Mouse (Mus musculus) intestine, postnatal 0 days (tissue): ENCODE measurements around the gene Mmp27. TPM values are rescaled to one million over a fixed set of nuclear protein-coding genes. Genes with fewer than 3 reads are reported as not detected.

Experiments used
- ATAC-seq: fragments of 200-750 bp; cut with Nextera tagmentation; 2 replicates; pipeline ENCODE4 v1.8.0; 2017; ENCODE audit warnings: mild to moderate bottlenecking, moderate TSS enrichment, moderate library complexity
- H3K27ac ChIP-seq: fragments of 300-500 bp; sonication (generic); 2 replicates; pipeline ENCODE4 v1.5.1; 2014; ENCODE audit warnings: mild to moderate bottlenecking, low read depth, low read length, moderate library complexity
- H3K27me3 ChIP-seq: fragments of 300-500 bp; sonication (generic); replicated peaks from 2 replicates; pipeline ENCODE4 v1.6.1; 2014; ENCODE audit warnings: low read length, mixed read lengths; ENCODE audit not compliant: control insufficient read depth, insufficient read depth
- H3K36me3 ChIP-seq: fragments of 300-500 bp; sonication (generic); 2 replicates; pipeline ENCODE4 v1.6.1; 2014; ENCODE audit warnings: mild to moderate bottlenecking, moderate library complexity; ENCODE audit not compliant: control insufficient read depth, insufficient read depth
- H3K4me1 ChIP-seq: fragments of 300-500 bp; sonication (generic); replicated peaks from 2 replicates; pipeline ENCODE4 v1.6.1; 2014; ENCODE audit warnings: antibody characterized with exemption, low read length, mixed read lengths; ENCODE audit not compliant: control insufficient read depth, insufficient read depth
- H3K4me2 ChIP-seq: fragments of 300-500 bp; sonication (generic); replicated peaks from 2 replicates; pipeline ENCODE4 v1.6.1; 2014; ENCODE audit warnings: low read depth, mild to moderate bottlenecking, moderate library complexity
- H3K4me3 ChIP-seq: fragments of 300-500 bp; sonication (generic); 2 replicates; pipeline ENCODE4 v1.5.1; 2014; ENCODE audit warnings: low read depth, low read length
- H3K9ac ChIP-seq: fragments of 300-500 bp; sonication (generic); 2 replicates; pipeline ENCODE4 v1.6.1; 2014; ENCODE audit warnings: mild to moderate bottlenecking, low read depth, low read length
- H3K9me3 ChIP-seq: fragments of 300-500 bp; sonication (generic); 2 replicates; pipeline ENCODE4 v1.6.1; 2016; ENCODE audit warnings: mixed run types; ENCODE audit not compliant: control insufficient read depth
- CTCF ChIP-seq: sonication (generic); IDR thresholded peaks from 2 replicates; pipeline ENCODE4 v1.5.1; 2016; ENCODE audit warnings: low read depth, mild to moderate bottlenecking, control low read depth, antibody characterized with exemption, moderate library complexity
- WGBS: fragments of 180-500 bp; shearing (Covaris S2); extraction: QIAGEN DNeasy Blood & Tissue Kit; methylation state at CpG from one replicate; pipeline ENCODE4 v1.1.7; 2014; 5-methylcytosine and 5-hydroxymethylcytosine counted together
- polyA plus RNA-seq: library from polyadenylated mRNA; unstranded; fragments of >200 nt; fragmentation: Nextera tagmentation; extraction: Ambion mirVana; gene quantifications from 2 replicates; pipeline ENCODE4 v1.2.1, GENCODE M21; 2015

Mmp27 gene
- polyA plus RNA-seq, 1 experiment from 2014 or later = 0.26 TPM

- Histone ChIP-seq H3K9me3 (no peaks in the 10 kb centered on the region), H3K4me3 (no peak overlapping the region), H3K4me1 (no peaks in the 10 kb centered on the region), H3K9ac (no peak overlapping the region), H3K27me3 (no peaks in the 10 kb centered on the region), H3K27ac (no peak overlapping the region), H3K36me3 (no peaks in the 10 kb centered on the region), H3K4me2 (no peak overlapping the region)
- 88% methylated on average over 3 of the region's 3 CpGs for WGBS
- ATAC-seq = no peak
- no peak for TF ChIP-seq CTCF
Observed at GRCm38 (mm10) chr9:7593272-7593812, 22.1 kb downstream of the Mmp27 start.

- peak; percentile 99 for TF ChIP-seq CTCF
- peak; percentile 99 for ATAC-seq
- Histone ChIP-seq H3K27me3 (no peaks in the 10 kb centered on the region), H3K9me3 (no peaks in the 10 kb centered on the region), H3K27ac (no peak overlapping the region), H3K4me2 (peak overlapping the region; percentile 56), H3K4me1 (no peaks in the 10 kb centered on the region), H3K4me3 (peak overlapping the region; percentile 24), H3K36me3 (no peaks in the 10 kb centered on the region), H3K9ac (no peak overlapping the region)
- 4% methylated on average over 6 of the region's 6 CpGs for WGBS
Observed at GRCm38 (mm10) chr9:7594816-7595540, 23.8 kb downstream of the Mmp27 start.

DNA sequence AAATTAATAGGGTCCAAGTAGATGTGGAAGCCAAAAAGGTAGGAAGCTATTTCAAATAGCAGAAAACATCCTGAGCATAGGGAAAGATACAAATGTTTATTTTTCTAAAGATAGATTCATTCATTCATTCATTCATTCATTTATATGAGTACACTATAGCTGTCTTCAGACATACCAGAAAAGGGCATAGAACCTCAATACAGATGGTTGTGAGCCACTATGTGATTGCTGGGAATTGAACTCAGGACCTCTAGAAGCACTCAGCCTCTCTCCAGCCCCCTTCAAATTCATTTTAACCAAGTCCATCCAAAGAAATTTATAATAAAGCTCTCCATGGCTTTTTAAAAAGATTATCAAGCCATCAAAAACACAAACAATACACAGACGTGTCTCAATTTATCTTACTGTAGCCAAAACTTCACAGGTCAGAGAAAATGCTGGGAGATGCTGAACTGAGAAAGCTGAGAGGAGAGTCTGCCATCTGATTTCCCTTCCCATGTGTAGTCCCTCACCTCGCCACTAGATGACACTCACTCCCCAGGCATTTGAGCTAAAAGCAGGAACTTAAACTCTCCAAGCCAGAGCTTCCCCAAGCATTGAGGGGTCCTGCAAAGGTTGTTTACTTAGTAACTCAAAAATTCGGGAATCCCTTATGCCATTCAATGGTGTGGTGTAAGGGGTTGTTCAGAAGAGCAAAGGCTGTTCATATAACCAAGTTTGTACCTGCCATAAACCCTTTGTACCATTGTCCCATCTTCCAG lies 32.0 kb downstream of the Mmp27 start:
- H3K4me3 ChIP-seq = no peak overlapping the region
- H3K4me1 ChIP-seq = no peaks in the 10 kb centered on the region
- no peak for ATAC-seq
- TF ChIP-seq CTCF = peak; percentile 98
- no peaks in the 10 kb centered on the region for H3K36me3 ChIP-seq
- H3K27me3 ChIP-seq = no peaks in the 10 kb centered on the region
- no peaks in the 10 kb centered on the region for H3K9me3 ChIP-seq
- no peak overlapping the region for H3K4me2 ChIP-seq
- WGBS = 0% methylated on average over 3 of the region's 3 CpGs
- H3K27ac ChIP-seq = no peak overlapping the region
- no peak overlapping the region for H3K9ac ChIP-seq

DNA sequence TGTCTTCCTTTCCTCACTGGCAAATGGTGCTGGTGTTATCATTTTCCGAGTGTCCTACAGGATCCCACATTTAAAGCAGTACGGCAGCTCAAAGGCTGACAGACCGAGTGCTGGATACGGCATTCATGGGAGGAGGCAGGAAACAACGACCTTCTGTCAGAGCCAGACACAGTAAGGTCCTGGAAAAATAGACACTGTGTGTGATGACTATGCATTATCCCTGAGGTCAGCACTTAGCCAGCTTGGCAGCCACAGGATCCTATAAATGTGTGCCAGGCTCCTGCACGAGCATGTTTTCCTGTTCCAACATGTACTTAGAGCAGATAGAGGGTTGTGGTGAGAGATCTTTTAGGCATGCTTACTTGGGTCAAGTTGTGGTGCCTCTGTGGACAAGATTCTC lies 32.8 kb downstream of the Mmp27 start:
- H3K27me3 ChIP-seq = no peaks in the 10 kb centered on the region
- no peak for TF ChIP-seq CTCF
- no peak overlapping the region for H3K27ac ChIP-seq
- 68% methylated on average over 6 of the region's 6 CpGs for WGBS
- H3K4me2 ChIP-seq = no peak overlapping the region
- no peaks in the 10 kb centered on the region for H3K4me1 ChIP-seq
- H3K9ac ChIP-seq = no peak overlapping the region
- ATAC-seq = no peak
- no peaks in the 10 kb centered on the region for H3K36me3 ChIP-seq
- no peaks in the 10 kb centered on the region for H3K9me3 ChIP-seq
- H3K4me3 ChIP-seq = no peak overlapping the region

DNA sequence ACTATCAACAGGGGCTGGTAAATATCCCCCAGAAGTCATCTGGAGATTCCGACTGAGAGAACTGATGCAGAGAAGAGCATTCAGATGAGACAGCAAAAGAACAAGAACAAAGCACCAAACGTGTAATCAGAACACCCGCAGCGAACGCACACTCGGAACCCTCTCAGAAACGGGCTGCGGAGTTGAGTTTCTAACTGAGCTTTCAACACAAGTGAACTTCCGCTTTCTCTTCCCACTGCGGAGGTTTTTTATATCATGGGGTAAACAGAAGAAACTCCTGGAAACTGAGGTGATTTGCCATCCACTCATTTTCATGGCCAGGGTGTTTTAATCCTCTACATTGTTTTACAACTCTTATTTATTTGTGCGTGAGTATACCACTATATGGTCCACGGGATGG lies 34.4 kb downstream of the Mmp27 start:
- ATAC-seq = no peak
- Histone ChIP-seq H3K4me1 (no peaks in the 10 kb centered on the region), H3K36me3 (no peaks in the 10 kb centered on the region), H3K4me2 (no peak overlapping the region), H3K4me3 (no peak overlapping the region), H3K9me3 (no peaks in the 10 kb centered on the region), H3K9ac (no peak overlapping the region), H3K27me3 (no peaks in the 10 kb centered on the region), H3K27ac (no peak overlapping the region)
- WGBS = 87% methylated on average over 12 of the region's 12 CpGs
- no peak for TF ChIP-seq CTCF

DNA sequence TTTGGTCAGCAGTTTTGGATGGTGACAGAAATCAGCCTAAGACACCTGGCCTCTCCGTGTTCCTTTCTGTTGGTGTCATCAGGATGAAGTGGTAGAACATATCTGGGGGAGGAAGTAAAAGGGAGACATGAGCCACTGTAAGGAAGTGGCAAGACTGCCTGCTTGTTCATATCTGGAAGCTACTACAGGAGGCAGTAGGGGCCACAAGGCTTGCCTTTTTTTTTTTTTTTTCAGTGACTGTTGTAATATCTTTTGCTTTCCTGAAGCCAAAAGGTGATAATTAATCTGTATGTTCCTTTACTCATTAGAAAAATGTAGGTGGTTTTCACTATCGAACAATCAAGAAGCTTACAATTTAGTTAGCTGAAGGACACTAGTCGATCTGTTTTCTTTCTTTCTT lies 51.4 kb downstream of the Mmp27 start:
- 82% methylated on average over 3 of the region's 3 CpGs for WGBS
- 0 out of 2 replicates have a peak, but pooled peaks cover 4% of the 10 kb centered on the region for H3K27me3 ChIP-seq
- no peaks in the 10 kb centered on the region for H3K36me3 ChIP-seq
- no peak for ATAC-seq
- H3K4me1 ChIP-seq = no peaks in the 10 kb centered on the region
- no peaks in the 10 kb centered on the region for H3K9me3 ChIP-seq
- no peak overlapping the region for H3K4me3 ChIP-seq
- H3K27ac ChIP-seq = no peak overlapping the region
- no peak for TF ChIP-seq CTCF
- H3K4me2 ChIP-seq = no peak overlapping the region
- H3K9ac ChIP-seq = no peak overlapping the region
